Mouse (Mus musculus) E14TG2a.4 (cell line): Measurements from ENCODE around the gene Xxylt1.
A peak's percentile ranks its signal among the peaks of the same experiment; 100 is the strongest.

Source experiments
- H3K27me3 ChIP-seq: 2 replicates; pipeline ENCODE4 v1.6.1; 2014; ENCODE audit warnings: low read length, control low read depth; ENCODE audit not compliant: insufficient read depth
- H3K36me3 ChIP-seq: 2 replicates; pipeline ENCODE4 v1.6.1; 2014; ENCODE audit warnings: low read length, control low read depth; ENCODE audit not compliant: insufficient read depth
- H3K4me1 ChIP-seq: replicated peaks from 2 replicates; pipeline ENCODE4 v1.6.1; 2014; ENCODE audit warnings: low read depth, low read length, control low read depth
- H3K4me3 ChIP-seq: replicated peaks from 2 replicates; pipeline ENCODE4 v1.5.1; 2014; ENCODE audit warnings: mild to moderate bottlenecking, low read length
- H3K9me3 ChIP-seq: 2 replicates; pipeline ENCODE4 v1.6.1; 2014; ENCODE audit warnings: low read length, control low read depth
- CTCF ChIP-seq: conservative IDR thresholded peaks from 2 replicates; pipeline ENCODE4 v1.5.1; 2014; ENCODE audit warnings: low read length
- NANOG ChIP-seq: IDR thresholded peaks from 2 replicates; pipeline ENCODE4 v1.6.1; 2014; ENCODE audit warnings: borderline replicate concordance, low read length, mixed read lengths
- POU5F1 ChIP-seq: IDR thresholded peaks from 2 replicates; pipeline ENCODE4 v1.6.1; 2014; ENCODE audit warnings: low read length, borderline replicate concordance

Xxylt1 gene

DNA sequence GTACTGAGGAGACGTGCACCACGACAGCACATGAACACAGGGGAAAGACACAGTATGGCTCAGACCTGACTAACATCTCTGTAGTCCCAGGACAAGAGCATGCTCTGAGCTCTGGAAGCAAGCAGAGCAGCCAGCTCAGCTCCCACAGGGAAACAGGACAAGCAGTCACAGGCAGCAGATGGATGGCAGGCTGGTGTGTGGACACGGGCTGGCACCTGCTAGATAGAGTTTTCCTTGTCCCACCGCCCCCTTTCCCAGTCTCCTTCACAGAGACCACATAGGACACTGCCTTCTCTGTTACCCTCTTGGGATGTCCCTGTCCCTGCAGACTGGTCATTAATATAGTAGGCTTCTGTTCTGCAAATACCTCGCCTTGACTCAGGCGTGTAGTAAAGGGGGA is 79.1 kb downstream of the Xxylt1 start:
- TF ChIP-seq CTCF, result no peak
- TF ChIP-seq NANOG, result no peak
- no peak for TF ChIP-seq POU5F1
- no peaks in the 10 kb centered on the region for H3K36me3 ChIP-seq
- H3K9me3 ChIP-seq, result no peaks in the 10 kb centered on the region
- peak overlapping the region; percentile 41 for H3K4me3 ChIP-seq
- H3K4me1 ChIP-seq, result peaks cover 63% of the 10 kb centered on the region
- no peaks in the 10 kb centered on the region for H3K27me3 ChIP-seq

- no peaks in the 10 kb centered on the region for H3K9me3 ChIP-seq
- no peak overlapping the region for H3K4me3 ChIP-seq
- TF ChIP-seq NANOG (no peak), CTCF (no peak), POU5F1 (no peak)
- H3K27me3 ChIP-seq, result no peaks in the 10 kb centered on the region
- H3K4me1 ChIP-seq, result peaks cover 37% of the 10 kb centered on the region
- no peaks in the 10 kb centered on the region for H3K36me3 ChIP-seq
Measured at GRCm38 (mm10) chr16:30998711-30999110, 82.5 kb downstream of the Xxylt1 start.

- peaks cover 32% of the 10 kb centered on the region for H3K4me1 ChIP-seq
- H3K4me3 ChIP-seq, result no peak overlapping the region
- no peak for TF ChIP-seq NANOG
- TF ChIP-seq CTCF, result no peak
- no peak for TF ChIP-seq POU5F1
- H3K36me3 ChIP-seq, result no peaks in the 10 kb centered on the region
- no peaks in the 10 kb centered on the region for H3K9me3 ChIP-seq
- H3K27me3 ChIP-seq, result no peaks in the 10 kb centered on the region
Measured at GRCm38 (mm10) chr16:30998048-30998447, 83.2 kb downstream of the Xxylt1 start.

DNA sequence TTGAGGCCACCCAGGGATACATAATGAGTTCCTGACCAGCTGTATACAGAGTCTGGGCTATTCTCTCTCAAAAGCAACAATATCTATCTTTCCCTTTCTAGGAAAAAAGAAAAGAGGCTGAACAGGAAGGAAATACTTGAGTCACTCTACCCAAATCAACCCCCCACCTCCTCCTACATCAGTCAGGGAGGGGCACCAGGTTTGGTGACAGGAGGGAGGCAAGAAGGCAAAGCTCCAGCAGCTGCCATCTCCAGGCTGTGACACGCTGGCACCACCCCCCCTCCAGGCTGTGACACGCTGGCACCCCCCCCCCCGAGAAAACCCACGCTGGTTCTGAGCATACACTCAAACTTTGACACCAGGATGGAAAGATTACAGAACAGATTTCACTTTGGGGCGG is 85.8 kb downstream of the Xxylt1 start:
- TF ChIP-seq CTCF (no peak), NANOG (no peak), POU5F1 (no peak)
- no peak overlapping the region for H3K4me3 ChIP-seq
- H3K36me3 ChIP-seq, result no peaks in the 10 kb centered on the region
- H3K4me1 ChIP-seq, result peaks cover 18% of the 10 kb centered on the region
- no peaks in the 10 kb centered on the region for H3K9me3 ChIP-seq
- no peaks in the 10 kb centered on the region for H3K27me3 ChIP-seq

- Histone ChIP-seq H3K9me3 (no peaks in the 10 kb centered on the region), H3K27me3 (no peaks in the 10 kb centered on the region), H3K4me1 (peaks cover 23% of the 10 kb centered on the region), H3K4me3 (no peak overlapping the region), H3K36me3 (no peaks in the 10 kb centered on the region)
- TF ChIP-seq POU5F1 (no peak), NANOG (no peak), CTCF (no peak)
Measured at GRCm38 (mm10) chr16:30994881-30995280, 86.4 kb downstream of the Xxylt1 start.

DNA sequence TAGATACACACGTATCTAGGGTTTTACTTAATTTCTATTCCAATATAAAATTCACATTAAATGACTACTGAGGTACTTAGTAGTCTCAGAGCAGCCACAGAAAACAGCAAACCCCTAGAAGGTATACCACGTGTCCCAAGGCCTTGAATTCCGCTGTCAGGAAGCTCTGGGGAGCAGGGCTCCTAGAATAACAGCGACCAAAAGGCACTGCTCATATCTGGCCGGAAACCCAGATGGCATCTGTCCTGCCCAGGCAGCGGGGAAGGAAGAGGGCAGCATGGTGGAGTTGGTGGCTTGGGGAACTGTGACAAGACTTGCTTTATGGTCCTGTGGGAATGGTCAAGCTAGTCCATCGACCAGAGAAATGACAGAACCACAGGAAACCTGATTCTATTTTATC is 86.9 kb downstream of the Xxylt1 start:
- H3K36me3 ChIP-seq, result no peaks in the 10 kb centered on the region
- peaks cover 27% of the 10 kb centered on the region for H3K4me1 ChIP-seq
- H3K27me3 ChIP-seq, result no peaks in the 10 kb centered on the region
- no peak for TF ChIP-seq POU5F1
- no peak for TF ChIP-seq NANOG
- TF ChIP-seq CTCF, result no peak
- no peaks in the 10 kb centered on the region for H3K9me3 ChIP-seq
- no peak overlapping the region for H3K4me3 ChIP-seq

DNA sequence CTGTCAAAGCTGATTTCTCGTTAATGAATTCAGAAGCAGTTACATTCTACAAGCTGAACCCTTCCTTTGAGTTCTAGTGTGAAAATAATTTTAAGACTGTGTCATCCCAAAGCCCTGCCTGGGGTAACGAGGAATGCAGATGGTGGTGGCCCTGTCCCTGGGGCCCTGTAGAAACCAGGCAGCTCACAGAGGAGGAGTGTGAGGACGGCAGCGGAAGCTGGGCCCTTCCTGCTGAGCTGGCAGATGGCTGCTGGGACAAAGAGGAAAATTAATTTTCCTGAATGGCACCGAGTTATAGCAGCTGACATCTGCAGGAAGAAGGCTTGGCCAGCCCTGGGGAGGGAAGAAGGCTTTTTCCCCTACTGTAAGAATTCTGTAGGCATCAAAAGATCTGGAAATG is 88.7 kb downstream of the Xxylt1 start:
- no peaks in the 10 kb centered on the region for H3K36me3 ChIP-seq
- TF ChIP-seq CTCF (no peak), NANOG (no peak), POU5F1 (no peak)
- no peaks in the 10 kb centered on the region for H3K9me3 ChIP-seq
- no peak overlapping the region for H3K4me3 ChIP-seq
- H3K27me3 ChIP-seq, result no peaks in the 10 kb centered on the region
- H3K4me1 ChIP-seq, result peaks cover 36% of the 10 kb centered on the region

DNA sequence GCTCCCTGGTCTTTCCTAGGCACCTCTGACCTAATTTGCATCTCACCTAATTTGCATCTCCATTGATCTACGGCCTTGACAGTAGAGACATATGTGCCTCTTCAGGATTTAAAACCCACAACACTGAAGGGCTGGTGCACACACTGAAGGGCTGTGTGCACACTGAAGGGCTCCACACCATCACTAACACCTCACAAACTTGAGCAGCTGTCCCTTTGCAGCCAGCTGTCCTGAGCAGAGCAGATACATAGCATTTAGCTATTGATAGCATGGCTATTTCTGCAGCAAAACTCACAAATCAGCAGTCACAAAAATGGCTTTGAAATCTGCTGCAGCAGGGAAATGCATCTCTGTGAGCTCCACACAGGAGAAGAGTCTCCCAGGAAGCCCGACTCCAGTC is 90.6 kb downstream of the Xxylt1 start:
- no peaks in the 10 kb centered on the region for H3K27me3 ChIP-seq
- H3K4me3 ChIP-seq, result no peak overlapping the region
- no peaks in the 10 kb centered on the region for H3K9me3 ChIP-seq
- H3K36me3 ChIP-seq, result no peaks in the 10 kb centered on the region
- TF ChIP-seq POU5F1 (no peak), NANOG (no peak), CTCF (no peak)
- H3K4me1 ChIP-seq, result peaks cover 37% of the 10 kb centered on the region

DNA sequence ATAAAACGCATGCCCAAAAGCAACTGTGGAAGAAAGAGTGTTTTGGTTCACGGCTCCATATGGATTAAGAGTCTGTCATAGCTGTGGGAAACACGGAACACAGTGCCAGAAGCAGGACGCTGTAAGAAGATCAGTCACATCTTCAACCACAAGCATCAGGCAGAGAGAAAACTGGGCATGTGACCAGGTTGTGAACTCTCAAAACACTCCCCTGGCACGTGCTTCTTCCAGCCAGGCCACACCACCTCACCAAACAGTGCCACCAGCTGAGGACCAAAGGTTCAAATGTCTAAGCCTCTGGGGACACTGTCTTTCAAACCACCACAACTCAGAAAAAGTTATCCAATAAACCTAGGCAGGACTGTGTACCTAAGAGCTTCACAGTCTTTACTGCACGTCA is 93.0 kb downstream of the Xxylt1 start:
- Histone ChIP-seq H3K4me3 (no peak overlapping the region), H3K27me3 (no peaks in the 10 kb centered on the region), H3K9me3 (no peaks in the 10 kb centered on the region), H3K4me1 (peaks cover 45% of the 10 kb centered on the region), H3K36me3 (peaks cover 4% of the 10 kb centered on the region)
- TF ChIP-seq NANOG, result no peak
- TF ChIP-seq CTCF, result no peak
- TF ChIP-seq POU5F1, result no peak
